Mouse (Mus musculus) kidney, postnatal 4 days (tissue): ENCODE results near the gene Actr3b.
"Not testable (repeated sequence)": the region's sequence is repeated elsewhere in the genome, so short reads cannot be mapped to it uniquely, and the experiment has no call there.

Experiments
- DNase-seq, 2 experiments: peaks; one replicate each; pipeline ENCODE4 v3.0.0; 2021; ENCODE audit warnings: mixed read lengths in 2 of 2

Gene Actr3b

DNA sequence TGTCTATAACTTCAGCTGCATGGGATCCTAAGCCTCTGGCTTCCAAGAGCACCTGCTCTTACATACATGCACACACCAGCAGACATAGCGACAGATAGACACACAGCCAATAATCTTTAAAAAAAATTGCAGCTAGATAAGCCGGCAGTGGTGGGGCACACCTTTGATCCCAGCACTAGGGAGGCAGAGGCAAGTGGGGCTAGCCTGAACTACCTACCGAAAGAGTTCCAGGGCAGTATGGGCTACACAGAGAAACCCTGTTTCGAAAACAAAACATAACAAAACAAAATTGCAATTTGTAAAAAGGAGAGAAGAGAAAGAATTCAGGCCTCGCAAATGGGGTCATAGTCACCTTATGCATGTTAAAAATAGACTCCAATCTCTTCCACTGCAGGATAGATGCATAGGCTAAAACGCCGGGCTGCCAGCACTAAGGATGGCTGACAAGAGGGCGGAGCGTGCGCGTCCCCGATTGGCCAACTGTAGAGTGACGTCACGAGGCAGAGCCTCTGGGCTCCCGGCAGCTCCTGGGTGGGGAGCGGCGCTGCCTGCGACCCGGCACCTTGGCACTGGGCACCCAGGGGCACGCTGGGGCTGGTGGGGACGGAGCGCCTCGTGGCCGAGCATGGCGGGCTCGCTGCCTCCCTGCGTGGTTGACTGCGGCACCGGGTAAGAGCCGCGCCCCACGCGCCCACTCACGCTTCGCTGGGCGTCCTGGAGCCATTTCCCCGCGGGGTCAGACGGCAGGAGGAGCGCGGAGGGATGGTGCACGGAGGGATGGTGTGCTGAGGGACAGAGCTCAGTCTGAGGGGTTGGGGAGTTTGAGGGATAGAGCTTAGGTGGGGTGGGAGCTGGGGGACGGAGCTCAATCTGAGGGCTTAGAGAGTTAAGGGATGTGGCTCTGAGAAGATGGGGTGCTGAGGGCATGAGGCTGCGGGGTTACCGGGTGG lies at the start of gene Actr3b:
Actr3b (plus strand) TSS at position 538 of the 950 bp plus-strand sequence.
- DNase-seq: peak; percentile 87 to 92

DNA sequence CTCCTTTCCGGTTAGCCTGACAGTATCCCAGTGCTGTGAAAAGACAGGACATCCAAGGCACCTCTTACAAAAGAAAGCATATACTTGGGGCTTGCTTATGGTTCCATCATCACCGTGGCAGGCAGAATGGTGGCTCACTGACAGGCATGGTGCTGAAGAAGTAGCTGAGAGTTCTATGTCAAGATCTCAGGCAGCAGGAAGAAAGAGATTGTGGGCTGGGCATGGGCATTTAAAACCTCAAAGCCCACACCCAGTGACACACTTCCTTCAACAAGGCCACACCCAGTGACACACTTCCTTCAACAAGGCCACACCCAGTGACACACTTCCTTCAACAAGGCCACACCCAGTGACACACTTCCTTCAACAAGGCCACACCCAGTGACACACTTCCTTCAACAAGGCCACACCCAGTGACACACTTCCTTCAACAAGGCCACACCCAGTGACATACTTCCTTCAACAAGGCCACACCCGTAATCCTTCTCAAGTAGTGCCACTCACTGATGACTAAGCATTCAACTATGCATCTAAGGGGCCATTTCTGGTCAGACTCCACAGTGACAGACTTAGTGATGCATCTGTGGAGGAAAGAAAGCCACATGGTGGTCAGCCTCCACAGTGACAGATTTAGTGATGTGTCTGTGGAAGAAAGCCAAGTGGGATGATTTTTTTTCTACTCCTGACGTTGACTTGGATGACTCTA lies 46.6 kb upstream of the Actr3b start:
- not testable (repeated sequence) for DNase-seq

DNA sequence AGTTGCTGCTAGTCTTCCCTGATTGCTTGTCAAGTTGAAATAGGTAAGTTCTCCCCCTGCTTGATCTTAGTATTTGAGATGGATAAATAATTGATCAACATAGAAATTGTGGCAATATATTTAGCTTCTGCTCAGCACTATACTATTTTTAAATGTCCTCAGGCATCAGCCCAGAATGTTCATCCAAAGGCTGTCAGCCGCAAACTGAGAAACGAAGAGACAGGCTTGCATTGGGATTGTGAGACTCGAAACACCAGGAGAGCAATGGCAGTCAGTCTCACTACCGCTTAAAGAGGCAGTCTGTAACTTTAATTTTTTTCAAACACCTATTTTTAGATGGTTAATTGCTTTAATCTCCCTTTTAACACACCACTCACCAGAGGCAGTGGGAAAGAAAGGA lies 40.4 kb upstream of the Actr3b start:
- no peak for DNase-seq

DNA sequence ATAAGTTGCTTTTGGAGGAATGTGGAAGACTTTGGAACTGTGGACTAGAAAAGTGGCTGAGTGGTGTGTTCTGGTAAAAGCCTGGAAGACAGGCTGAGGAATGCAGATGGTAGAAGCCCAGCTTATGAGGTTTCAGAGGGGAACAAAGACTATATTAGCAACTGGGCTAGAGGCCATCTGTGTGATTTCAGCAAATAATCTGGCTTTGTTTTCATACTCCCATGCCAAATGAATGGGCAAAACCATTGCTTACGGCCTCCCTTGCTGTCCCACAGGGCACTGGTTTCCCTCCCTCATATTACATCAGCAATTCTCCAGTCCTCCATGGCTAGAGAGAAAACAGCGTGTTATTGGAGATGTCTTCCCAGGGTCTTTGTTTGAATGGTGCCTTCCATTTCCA lies 36.8 kb upstream of the Actr3b start:
- DNase-seq: no peak

DNA sequence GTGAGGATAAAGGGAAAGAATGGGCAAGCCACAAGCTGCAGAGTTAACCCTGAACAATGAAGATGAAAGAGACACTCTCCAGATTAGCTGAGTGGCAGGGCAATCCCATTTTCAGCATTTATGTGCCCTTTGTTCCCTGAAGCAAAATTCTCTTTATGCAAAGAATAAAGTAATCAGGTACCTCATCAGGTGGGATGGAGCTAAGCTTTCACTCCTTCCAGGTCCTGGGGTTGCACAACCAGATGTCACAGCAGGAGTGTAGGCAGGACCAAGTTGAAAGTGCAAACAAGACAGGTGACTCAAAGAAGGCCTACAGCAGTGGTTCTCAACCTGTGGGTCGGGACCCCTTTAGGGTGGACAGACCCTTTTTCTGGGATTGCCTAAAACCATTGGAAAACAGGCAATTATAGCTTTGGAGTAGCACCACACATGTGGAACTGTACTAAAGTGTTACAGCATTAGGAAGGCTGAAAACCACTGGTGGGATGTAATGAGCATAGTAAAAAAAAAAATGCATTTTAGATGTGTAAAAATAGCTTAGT lies 35.6 kb upstream of the Actr3b start:
- DNase-seq: no peak

DNA sequence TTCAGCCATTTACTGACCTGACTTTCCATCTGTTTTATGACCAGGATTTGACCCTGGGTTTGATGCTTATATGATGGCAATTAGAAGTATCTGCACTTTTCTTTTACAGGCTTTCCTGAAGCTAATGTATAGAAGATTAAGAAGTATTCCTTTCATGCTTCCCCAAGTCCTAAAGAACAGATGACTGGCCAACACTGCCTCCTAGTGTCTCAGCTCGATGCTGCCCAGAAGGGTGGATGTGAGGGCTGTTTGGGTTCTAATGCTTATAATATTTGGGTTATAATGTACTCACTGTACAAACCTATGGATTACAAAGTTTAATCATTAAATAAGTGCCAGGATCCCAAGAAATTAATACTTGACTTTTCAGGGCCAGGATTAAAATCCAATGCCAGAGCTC lies 25.5 kb upstream of the Actr3b start:
- DNase-seq: peak; percentile 64 to 71

DNA sequence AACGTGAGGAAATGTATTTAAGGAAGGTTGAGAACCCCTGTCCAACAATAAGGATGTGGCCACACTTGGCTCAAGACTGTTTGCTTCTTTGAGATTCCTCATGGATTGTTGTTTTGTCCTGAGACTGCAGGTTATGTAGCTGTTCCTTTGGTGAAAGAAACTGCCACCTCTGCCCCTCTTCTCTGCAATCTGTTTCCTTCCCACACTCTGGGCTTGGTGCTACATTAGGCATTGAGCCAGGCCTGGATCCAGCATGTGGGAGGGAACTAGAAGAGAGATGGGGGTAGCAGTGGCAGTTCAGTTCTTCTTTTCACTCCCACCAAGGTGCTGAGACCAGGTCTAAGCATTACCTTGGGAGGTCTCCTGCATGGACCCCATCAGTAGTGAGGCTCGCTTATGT lies 23.9 kb upstream of the Actr3b start:
- no peak for DNase-seq

DNA sequence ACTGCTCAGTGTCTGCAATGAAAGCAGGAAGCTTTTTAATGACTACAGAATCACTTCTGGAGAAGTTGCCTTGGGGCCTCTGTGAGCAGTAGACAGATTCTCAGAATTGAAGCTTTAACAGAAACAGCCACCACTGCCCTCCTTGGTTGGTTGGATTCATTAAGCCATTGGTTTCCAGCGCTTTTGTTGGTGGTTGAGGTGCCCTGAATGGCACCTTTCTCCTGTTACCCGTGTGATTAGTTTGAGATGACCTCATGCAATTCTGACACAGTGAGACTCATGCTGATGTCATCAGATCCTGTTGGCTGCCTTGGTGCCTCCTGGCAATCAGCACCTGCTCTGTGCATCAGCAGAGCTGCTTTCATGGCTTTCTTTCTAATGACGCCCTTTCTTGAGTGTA lies 21.3 kb upstream of the Actr3b start:
- DNase-seq: no peak

DNA sequence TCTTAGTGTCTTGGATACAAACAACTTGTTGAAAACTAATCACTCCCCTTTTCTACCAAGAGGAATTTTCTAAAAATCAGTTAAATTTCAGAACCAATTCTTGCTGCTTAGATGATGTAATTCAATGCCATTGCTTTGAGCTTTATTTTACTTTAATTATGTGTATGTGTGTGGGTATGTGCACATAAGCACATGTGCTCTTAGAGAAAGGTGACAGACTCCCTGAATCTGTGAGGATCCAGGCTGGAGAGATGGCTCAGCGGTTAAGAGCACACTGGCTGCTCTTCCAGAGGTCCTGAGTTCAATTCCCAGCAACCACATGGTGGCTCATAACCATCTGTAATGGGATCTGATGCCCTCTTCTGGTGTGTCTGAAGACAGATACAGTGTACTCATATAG lies 20.9 kb upstream of the Actr3b start:
- DNase-seq: not testable (repeated sequence)

DNA sequence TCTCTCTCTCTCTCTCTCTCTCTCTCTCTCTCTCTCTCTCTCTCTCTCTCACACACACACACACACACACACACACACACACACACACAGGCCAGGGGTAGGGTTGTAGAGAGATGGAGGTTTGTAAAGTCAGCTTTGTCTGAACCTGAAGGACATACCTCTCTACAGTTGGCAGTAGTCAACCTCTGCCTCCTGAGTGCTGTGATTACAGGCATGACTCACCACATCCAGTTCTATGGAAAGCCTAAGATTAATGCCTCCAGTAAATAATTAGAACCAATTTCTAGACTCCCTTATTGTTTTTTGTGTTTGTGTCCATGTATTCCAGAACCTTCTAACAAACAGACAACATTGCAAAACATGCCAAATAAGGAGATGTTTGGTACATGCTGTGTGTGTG lies 11.9 kb upstream of the Actr3b start:
- DNase-seq: no peak

DNA sequence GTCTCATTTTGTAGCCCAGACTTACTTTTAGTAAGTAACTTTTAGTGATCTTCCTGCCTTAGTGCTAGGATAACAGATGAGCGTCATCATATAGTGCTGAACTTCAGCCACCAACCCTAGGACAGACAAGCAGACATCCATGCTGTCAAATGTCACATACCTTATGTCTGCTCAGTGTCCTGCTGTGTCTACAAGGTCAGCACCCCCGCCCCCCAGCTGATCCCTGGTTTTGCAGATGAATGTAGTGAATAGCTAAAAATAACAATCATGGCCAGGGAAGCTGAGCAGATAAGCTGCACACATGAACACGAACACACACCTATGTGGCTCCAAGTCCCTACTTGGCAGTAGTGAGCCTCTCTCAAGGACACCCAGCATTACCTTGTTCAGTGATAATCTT lies 11.2 kb upstream of the Actr3b start:
- DNase-seq: no peak

DNA sequence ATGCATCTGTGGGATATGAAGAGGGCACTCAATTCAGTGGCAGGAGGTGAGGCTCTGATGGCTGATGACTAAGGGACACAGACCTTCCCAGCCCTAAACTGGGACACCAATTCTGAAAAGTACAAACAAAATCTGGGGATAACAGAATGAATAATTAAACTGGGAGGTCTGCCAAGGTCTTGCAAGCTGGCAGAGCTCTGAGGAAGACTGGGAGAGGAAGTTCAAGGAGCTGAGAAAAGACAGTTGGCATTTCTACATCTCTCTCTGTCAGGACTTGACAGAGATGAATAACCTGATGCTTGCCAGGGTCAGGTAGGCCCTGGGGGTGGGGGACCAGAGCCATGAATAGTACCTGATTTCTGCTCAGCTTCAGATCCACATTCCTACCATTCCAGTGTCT lies 8.2 kb upstream of the Actr3b start:
- no peak for DNase-seq

DNA sequence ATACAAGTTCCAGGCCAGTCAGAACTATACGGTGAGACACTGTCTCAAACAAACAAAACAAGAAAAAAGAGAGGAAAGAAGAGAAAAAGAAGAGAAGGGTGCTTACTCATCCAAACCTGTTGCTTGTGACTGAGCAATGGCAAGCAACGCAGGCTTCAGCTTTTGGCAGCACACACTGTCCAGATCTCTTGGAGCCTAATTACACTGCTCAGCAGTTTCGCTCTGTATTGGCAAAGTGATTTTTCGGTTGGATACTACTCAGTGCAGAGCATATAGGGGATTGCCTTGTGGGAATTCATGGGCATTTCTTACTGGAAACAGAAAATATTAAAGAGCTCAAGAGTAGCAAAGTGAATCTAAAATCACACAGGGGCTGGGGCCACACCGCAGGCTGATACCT lies 6.9 kb upstream of the Actr3b start:
- DNase-seq: no peak

DNA sequence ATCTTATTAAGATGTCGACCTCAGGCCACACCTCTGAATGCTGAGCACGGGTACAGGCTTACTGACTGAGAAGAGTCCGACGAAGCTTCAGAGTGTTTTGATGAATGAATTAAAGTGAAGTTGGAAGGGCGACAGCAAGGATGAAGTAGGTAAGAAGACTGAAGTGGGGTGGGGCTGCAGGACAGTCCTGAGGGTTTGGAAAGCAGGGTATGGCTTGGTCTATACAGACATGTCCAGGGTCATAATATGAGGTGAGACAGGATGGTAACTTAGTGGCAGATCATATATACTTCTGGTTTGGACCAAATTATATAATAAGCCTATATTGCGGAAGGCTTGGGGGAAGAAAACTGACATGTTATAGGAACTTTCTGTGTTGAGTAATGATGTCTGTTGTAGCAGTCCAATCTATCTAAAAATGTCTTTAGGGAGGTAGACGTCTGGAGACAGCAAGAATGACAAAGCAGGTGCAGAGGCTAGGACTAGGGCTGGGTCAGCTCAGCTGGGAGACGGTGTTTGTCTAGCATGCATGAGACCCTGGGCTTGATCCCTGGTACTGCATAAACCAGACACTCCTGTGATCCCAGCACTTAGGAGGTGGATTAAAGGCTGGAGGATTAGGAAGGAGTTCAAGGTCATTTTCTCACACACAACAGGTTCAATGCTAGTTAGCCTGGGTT lies 6.1 kb upstream of the Actr3b start:
- DNase-seq: no peak

DNA sequence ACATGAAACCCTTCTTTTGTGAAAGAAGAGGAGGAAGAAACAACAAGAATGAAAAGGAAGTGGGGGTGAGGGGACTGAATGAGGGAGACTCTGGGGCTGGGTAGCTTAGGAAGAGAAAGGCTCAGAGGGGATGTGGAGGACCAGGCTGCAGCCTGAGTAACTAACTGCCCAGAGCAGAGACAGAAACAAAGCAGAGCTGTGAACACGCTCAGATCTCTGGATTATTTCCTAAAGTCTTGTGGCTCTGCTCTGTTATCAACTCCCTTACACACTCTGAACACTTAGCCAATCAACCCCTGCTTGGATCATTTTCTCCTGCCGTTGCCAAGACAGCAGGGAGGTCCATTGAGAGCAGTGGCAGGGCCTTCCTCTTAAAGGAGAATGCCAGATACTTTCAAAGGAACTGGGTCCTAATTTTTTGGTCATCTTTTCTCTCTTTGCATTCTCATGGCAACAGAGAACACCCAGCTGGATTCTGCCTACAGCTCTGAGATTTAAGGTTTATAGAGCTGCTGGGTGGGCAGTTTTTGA lies 5.5 kb upstream of the Actr3b start:
- peak; percentile 18 to 28 for DNase-seq

DNA sequence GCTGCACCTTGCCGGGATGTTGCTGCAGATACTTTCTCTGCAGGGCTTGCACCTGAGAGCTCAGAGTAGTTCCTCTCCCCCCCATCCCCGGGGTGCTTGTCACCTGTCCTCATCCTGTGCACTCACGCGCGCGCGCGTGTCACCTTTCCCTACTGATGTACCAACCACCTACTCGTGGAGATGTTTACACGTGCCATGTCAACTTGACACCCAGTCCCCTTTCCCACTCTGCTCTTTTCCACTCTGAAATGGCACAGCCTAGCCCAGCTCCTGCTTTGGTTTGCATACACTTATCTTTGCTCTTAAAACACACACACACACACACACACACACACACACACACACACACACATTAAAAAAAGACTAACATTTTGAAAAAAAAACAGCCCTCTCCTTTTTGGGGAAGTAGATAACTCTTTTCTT lies 624 bp downstream of the Actr3b start:
- DNase-seq: no peak

DNA sequence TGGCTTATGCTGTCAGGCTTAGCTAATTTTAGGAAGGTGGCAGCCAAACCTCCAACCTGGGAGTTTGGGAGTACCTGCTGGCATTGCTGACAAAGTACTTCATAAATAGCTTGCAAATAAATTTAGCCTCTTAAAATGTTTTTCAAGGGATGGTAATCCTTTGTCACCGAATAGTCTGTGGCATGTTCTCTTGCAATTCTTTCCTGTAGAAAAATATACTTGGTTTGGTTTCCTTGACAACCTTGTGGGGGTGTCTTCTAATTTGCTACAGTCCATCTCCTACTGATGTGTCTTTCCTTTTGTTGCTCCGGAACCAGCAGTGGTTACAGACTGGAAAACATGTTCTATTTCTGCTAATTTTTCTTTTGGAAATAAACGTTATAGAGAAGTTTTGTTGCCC lies 1.1 kb downstream of the Actr3b start:
- DNase-seq: no peak

DNA sequence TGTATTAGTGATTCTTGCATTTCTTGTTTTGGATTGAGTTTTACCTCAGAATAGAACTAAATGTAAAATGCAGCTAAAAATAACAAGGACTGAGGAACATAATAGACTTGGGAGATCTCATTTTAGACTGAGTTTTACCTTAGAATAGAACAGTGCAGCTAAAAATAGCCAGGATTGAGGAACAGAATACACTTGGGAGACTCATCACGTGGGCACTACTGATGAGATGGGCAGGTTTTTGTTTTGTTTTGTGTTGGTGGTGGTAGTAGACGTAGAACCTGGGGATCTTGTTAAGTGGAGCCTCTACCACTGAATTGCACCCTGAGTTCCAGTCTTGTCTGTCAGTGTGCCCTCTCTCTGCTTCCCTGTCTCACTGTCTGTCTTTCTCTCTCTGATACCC lies 2.1 kb downstream of the Actr3b start:
- DNase-seq: no peak

DNA sequence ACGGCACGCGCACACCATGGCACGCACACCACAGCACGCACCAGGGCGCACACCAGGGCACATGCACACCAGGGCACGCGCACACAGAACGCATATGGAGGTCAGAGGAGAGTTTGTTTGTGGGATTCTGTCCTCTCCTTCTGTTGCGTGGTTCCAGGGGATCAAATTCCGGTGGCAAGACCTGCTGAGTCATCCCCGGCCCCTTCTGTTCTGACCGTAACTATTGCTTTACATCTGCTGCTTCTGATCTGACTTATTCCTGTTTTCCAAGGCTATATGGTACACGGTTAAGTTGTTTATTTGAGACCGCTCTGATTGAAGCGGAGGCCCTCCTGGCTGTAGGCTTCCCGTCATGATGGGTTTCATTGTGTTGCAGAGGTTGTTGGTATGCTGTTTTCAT lies 9.2 kb downstream of the Actr3b start:
- DNase-seq: no peak

DNA sequence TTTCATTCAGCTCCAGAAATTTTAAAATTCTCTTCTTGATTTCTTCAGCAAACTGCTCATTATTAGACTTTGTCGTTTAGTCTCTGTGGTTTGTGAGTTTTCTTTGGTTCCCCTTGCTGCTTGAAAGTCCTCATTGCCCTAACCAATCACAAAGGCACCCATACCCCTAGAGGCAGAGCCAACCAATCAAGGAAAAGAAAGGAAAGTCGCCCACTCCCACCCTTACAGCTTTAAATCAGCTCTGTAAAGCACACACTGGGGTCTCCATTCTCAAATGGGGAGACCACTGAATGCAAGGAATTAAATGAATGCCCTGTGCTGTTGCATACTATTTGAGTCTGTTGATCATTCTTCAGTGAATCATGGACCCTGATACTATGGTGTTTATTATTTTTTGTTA lies 9.6 kb downstream of the Actr3b start:
- DNase-seq: no peak

DNA sequence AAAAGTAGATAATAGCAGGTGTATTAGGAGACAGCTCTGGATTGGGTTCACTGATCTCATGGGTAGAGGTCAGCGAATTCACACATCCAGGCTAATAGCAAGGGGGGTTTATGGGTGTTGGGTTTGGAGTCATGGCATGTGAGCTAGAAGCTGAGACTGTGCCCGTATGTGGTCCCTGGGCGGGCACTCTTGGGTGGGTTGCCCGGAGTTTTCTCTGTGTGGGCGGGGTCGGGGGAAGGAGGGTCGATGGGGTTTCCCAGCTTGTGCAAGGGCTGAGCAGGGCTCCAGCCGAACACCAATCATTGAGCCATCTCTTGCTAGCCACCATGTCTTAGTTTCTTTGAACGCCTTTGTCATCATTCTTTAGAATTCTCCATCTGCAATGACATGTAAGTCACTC lies 12.7 kb downstream of the Actr3b start:
- DNase-seq: no peak

DNA sequence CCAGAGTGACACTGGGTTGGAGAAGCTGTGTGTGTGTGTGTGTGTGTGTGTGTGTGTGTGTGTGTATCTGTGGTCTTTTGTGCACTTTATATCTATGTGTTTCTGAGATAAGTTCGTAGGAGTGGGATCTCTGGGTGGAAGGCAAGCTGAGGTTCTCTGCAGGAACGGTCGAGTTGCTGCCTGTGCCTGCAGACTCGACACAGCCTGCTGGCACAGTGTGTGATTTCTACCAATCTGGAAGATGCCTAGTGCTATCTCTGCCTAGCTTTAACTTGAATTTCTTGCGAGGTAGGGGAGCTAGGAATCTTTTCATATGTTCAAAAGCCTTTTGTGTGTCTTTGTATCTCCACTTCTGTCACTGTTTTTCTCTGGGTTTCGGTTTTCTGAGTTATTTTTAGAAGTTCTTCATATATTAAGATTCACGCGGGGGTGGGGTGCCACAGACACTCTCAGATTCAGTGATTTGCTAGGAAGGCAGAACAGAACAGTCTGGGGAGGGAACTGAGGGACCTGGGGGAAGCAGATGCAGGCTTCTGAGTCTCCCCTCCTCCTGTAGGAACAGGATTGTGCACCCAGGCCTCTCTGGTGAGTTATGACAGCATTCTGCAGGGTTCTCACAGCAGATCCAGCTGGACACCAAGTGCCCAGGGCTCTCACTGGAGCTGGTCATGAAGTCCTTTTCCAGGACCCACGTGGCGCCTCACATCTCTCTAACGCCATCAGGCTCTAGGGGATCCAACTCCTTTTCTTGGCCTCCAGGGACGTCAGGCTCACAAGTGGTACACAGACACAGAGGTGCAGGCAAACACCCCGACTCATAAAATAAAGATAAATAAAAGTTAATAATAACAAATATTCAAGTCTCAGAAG lies 14.4 kb downstream of the Actr3b start:
- peak in 1 of 2 experiments; percentile 6 for DNase-seq
